Mouse (Mus musculus) brain, embryonic 14.5 days (tissue): ENCODE measurements around the gene Ncbp1.

Experiments
- CTCF ChIP-seq: fragments of 200-500 bp; IDR thresholded peaks from 2 replicates; pipeline ENCODE4 v1.5.1; 2012; ENCODE audit warnings: inconsistent platforms, mild to moderate bottlenecking, moderate library complexity, borderline replicate concordance; ENCODE audit not compliant: insufficient read depth, insufficient read length; ENCODE audit errors: extremely low read depth
- POLR2A ChIP-seq: fragments of 200-500 bp; IDR thresholded peaks from 2 replicates; pipeline ENCODE4 v1.6.1; 2012; ENCODE audit warnings: mild to moderate bottlenecking, inconsistent platforms, borderline replicate concordance; ENCODE audit not compliant: poor library complexity, insufficient read depth, insufficient read length, severe bottlenecking; ENCODE audit errors: extremely low read depth

GRCm38 (mm10) chr4:46201834-46202561 is 63.6 kb downstream of the Ncbp1 start:
- peak; percentile 83; the same call in 1 of the 2 replicates for TF ChIP-seq CTCF
- TF ChIP-seq POLR2A: no peak
